Mouse (Mus musculus) heart, postnatal 0 days (tissue): Measurements from ENCODE around the gene Cdc42.

Experiments
- CTCF ChIP-seq: IDR thresholded peaks from 2 replicates; pipeline ENCODE4 v1.5.1; 2016; ENCODE audit warnings: antibody characterized with exemption, control low read depth, low read depth
- EP300 ChIP-seq: IDR thresholded peaks from 2 replicates; pipeline ENCODE4 v1.6.1; 2016; ENCODE audit warnings: antibody characterized with exemption, low read depth

DNA sequence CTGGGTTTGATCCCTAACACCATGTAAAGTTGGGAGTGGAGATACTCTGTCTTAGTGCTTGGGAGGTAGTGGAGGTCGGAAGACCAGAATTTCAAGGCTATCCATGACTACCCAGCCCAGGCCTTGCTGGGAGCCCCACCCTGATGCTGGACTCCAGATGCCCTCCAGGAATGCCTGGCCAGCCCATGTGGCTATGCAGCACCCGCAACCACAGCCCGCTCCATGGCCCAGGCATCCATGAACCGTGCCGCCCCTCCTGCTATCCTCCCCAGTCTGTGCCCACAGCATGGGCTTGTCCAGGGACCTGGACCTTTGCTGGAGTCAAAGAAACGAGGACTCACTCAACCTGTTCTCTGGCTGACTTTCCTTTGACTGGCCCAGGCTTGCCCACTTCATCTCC, 7.3 kb upstream of the Cdc42 start:
- TF ChIP-seq CTCF (no peak), EP300 (no peak)
